Mouse (Mus musculus) G1E (cell line): ENCODE measurements around the gene Sez6. TPM values are rescaled to one million over a fixed set of nuclear protein-coding genes. Genes with fewer than 3 reads are reported as not detected.
A peak's percentile ranks its signal among the peaks of the same experiment; 100 is the strongest.

Experiments used
- ATAC-seq: 2 replicates; pipeline ENCODE4 v1.8.0; 2016; ENCODE audit warnings: mild to moderate bottlenecking; ENCODE audit not compliant: insufficient number of reproducible peaks, poor library complexity, low FRiP score, severe bottlenecking; ENCODE audit errors: extremely low read depth
- DNase-seq: peaks from one replicate; pipeline ENCODE4 v3.0.0; 2012; ENCODE audit warnings: low spot score
- H3K27me3 ChIP-seq: 2 replicates; pipeline ENCODE4 v1.6.1; 2012; ENCODE audit warnings: mild to moderate bottlenecking, low read length, inconsistent platforms; ENCODE audit not compliant: insufficient read depth
- H3K36me3 ChIP-seq: replicated peaks from 2 replicates; pipeline ENCODE3; 2012; ENCODE audit warnings: mild to moderate bottlenecking, inconsistent platforms
- H3K4me1 ChIP-seq: 2 replicates; pipeline ENCODE4 v1.6.1; 2012; ENCODE audit warnings: low read depth, low read length, inconsistent platforms, mixed read lengths; ENCODE audit not compliant: insufficient read depth
- H3K4me3 ChIP-seq: 2 replicates; pipeline ENCODE4 v1.5.1; 2012; ENCODE audit warnings: low read depth, mild to moderate bottlenecking, inconsistent platforms, low read length, moderate library complexity, mixed read lengths
- H3K9me3 ChIP-seq: replicated peaks from 2 replicates; pipeline ENCODE4 v1.6.1; 2012; ENCODE audit warnings: inconsistent platforms
- CTCF ChIP-seq: IDR thresholded peaks from 2 replicates; pipeline ENCODE4 v1.5.1; 2012; ENCODE audit warnings: low read depth, low read length, inconsistent platforms, mixed read lengths
- GATA1 ChIP-seq: IDR thresholded peaks from 2 replicates; pipeline ENCODE4 v1.6.1; 2012; ENCODE audit warnings: borderline replicate concordance, low read length, inconsistent platforms, mixed read lengths
- GATA2 ChIP-seq: IDR thresholded peaks from 2 replicates; pipeline ENCODE4 v1.6.1; 2012; ENCODE audit warnings: low read depth, low read length, inconsistent platforms, borderline replicate concordance
- POLR2AphosphoS5 ChIP-seq: IDR thresholded peaks from 2 replicates; pipeline ENCODE4 v1.6.1; 2012; ENCODE audit warnings: low read depth, low read length, inconsistent platforms; ENCODE audit not compliant: insufficient replicate concordance
- TAL1 ChIP-seq: conservative IDR thresholded peaks from 2 replicates; pipeline ENCODE4 v1.6.1; 2012; ENCODE audit warnings: low read depth, low read length, inconsistent platforms, mixed read lengths
- polyA plus RNA-seq: library from polyadenylated mRNA; stranded (reverse); fragments of >175 nt; gene quantifications from 2 replicates; pipeline ENCODE4 v1.2.3, GENCODE M21; 2012
- total RNA-seq, 2 experiments: library from RNA; stranded (forward) in 1 of 2; stranded (reverse) in 1 of 2; fragments of 200-1000 nt in 1 of 2; fragments of >200 nt in 1 of 2; fragmentation: Nextera tagmentation in 1 of 2; gene quantifications; 2 replicates each; pipeline ENCODE4 v1.2.3; 2014 to 2017

Sez6 gene
- total and polyA plus RNA-seq, 3 experiments: 0.10 to 0.11 TPM; not detected in 1

- H3K27me3 ChIP-seq: peaks cover 61% of the 10 kb centered on the region
- no peak for ATAC-seq
These were observed 34.8 kb downstream of the Sez6 start for GRCm38 (mm10) chr11:77965101-77966036.

GRCm38 (mm10) chr11:77966037-77966391, 35.4 kb downstream of the Sez6 start:
- Histone ChIP-seq H3K27me3 (peaks cover 61% of the 10 kb centered on the region), H3K36me3 (no peaks in the 10 kb centered on the region), H3K9me3 (no peaks in the 10 kb centered on the region), H3K4me3 (no peak overlapping the region), H3K4me1 (peaks cover 8% of the 10 kb centered on the region)
- no peak for TF ChIP-seq TAL1
- no peak for TF ChIP-seq CTCF
- no peak for TF ChIP-seq GATA2
- no peak for TF ChIP-seq POLR2AphosphoS5
- no peak for TF ChIP-seq GATA1
- DNase-seq (no peak), ATAC-seq (no peak)

More at GRCm38 (mm10) chr11:77965101-77966036, 34.8 kb downstream of the Sez6 start:
- TF ChIP-seq POLR2AphosphoS5: no peak
- no peak for TF ChIP-seq TAL1
- no peak for TF ChIP-seq CTCF
- TF ChIP-seq GATA1: no peak
- TF ChIP-seq GATA2: no peak
- Histone ChIP-seq H3K9me3 (no peaks in the 10 kb centered on the region), H3K36me3 (no peaks in the 10 kb centered on the region), H3K4me1 (peaks cover 12% of the 10 kb centered on the region), H3K4me3 (no peak overlapping the region)
- DNase-seq: no peak

GRCm38 (mm10) chr11:77967114-77967513, 36.5 kb downstream of the Sez6 start:
- Histone ChIP-seq H3K9me3 (no peaks in the 10 kb centered on the region), H3K27me3 (peaks cover 61% of the 10 kb centered on the region), H3K4me1 (peaks cover 8% of the 10 kb centered on the region), H3K4me3 (no peak overlapping the region), H3K36me3 (no peaks in the 10 kb centered on the region)
- peak; percentile 66 for DNase-seq
- TF ChIP-seq CTCF: peak; percentile 58
- no peak for TF ChIP-seq GATA1
- no peak for ATAC-seq

GRCm38 (mm10) chr11:77968786-77969185, 38.2 kb downstream of the Sez6 start:
- no peak for TF ChIP-seq GATA2
- no peak for TF ChIP-seq TAL1
- TF ChIP-seq GATA1: no peak
- no peak for TF ChIP-seq CTCF
- no peak for TF ChIP-seq POLR2AphosphoS5
- DNase-seq (no peak), ATAC-seq (no peak)
- H3K4me1 ChIP-seq: peaks cover 8% of the 10 kb centered on the region
- no peaks in the 10 kb centered on the region for H3K9me3 ChIP-seq
- no peaks in the 10 kb centered on the region for H3K36me3 ChIP-seq
- no peak overlapping the region for H3K4me3 ChIP-seq
- peaks cover 65% of the 10 kb centered on the region for H3K27me3 ChIP-seq

DNA sequence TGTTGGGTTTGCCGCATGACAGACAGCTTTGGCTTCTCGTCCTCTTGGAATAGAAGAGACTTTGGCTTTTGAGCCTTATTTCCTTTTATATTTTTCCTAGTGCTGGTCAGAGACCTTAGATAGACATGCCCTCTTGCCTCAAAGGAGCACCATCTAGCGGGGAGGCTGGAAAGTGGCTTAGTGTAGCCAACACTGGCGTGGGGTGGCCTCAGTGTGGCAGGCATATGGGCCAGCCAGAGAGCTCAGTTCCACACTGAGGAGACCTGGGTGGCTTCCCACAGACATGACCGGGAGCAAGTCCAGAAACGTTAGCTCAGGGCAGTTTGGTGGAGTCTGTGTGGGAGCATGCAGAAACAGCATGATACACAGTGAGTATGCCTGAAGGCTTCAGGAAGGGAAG, 40.1 kb downstream of the Sez6 start:
- Histone ChIP-seq H3K36me3 (no peaks in the 10 kb centered on the region), H3K4me1 (no peaks in the 10 kb centered on the region), H3K9me3 (no peaks in the 10 kb centered on the region), H3K4me3 (no peak overlapping the region), H3K27me3 (peaks cover 76% of the 10 kb centered on the region)
- ATAC-seq (no peak), DNase-seq (no peak)
- TF ChIP-seq GATA2 (no peak), POLR2AphosphoS5 (no peak), TAL1 (no peak), CTCF (no peak), GATA1 (no peak)

DNA sequence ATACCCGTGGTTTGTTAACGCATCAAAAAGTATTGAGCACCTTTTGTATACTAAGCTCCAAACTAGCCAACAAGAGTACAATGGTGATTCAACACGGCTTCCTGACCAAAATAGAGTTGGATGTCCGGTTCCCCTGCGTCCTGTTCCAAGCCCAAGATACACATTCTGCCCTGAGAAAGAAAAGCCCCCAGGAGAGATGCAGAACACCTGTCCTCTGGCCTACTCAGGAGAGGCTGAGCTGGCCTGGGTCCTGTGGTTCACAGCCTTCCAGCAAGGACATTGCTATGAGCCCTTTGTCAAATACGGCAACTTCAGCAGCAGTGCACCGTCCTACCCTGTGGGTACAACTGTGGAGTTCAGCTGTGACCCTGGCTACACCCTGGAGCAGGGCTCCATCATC, 42.9 kb downstream of the Sez6 start:
- Histone ChIP-seq H3K9me3 (no peaks in the 10 kb centered on the region), H3K36me3 (no peaks in the 10 kb centered on the region), H3K4me1 (no peaks in the 10 kb centered on the region), H3K27me3 (peaks cover 86% of the 10 kb centered on the region), H3K4me3 (no peak overlapping the region)
- DNase-seq (no peak), ATAC-seq (no peak)
- TF ChIP-seq TAL1 (no peak), GATA1 (no peak), GATA2 (no peak)
